Mouse (Mus musculus): ENCODE measurements around the gene Dusp14. TPM values are rescaled to one million over a fixed set of nuclear protein-coding genes. Genes with fewer than 3 reads are reported as not detected.
A peak's percentile ranks its signal among the peaks of the same experiment; 100 is the strongest.

The Dusp14 gene
- polyA plus RNA-seq, 1 experiment from 2014 or later: 8.7 TPM

- ATAC-seq (ENCODE audit: low read depth): no peak
- Histone ChIP-seq H3K4me3 (no peak overlapping the region), H3K4me2 (no peak overlapping the region), H3K9ac (no peak overlapping the region), H3K4me1 (replicated peaks) (no peaks in the 10 kb centered on the region), H3K36me3 (peaks cover 85% of the 10 kb centered on the region), H3K27me3 (no peaks in the 10 kb centered on the region), H3K9me3 (no peaks in the 10 kb centered on the region), H3K27ac (replicated peaks) (no peak overlapping the region)
- 83% methylated on average over 6 of the region's 6 CpGs for WGBS
Observed at GRCm38 (mm10) chr11:84003986-84004385, 65.1 kb downstream of the Dusp14 start.

DNA sequence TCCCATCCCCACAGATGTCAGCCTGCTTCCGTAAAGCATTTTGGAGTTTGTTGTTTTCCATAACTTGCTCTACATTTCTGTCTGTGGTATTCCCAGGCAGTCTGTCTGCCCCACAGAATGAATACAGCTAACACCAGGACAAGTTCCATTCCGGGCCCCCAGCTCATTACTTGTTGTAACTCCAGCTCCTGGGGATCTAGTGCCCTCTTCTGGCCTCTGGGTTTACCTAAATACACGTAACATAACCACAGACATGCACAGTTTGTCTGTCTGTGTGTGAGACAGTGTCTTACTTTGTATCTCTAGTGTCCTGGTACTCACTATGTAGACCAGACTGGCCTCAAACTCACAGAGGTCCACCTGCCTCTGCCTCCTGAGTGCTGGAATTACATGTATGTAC is 67.8 kb downstream of the Dusp14 start:
- H3K4me2 ChIP-seq: no peak overlapping the region
- no peak overlapping the region for H3K9ac ChIP-seq
- 91% methylated on average over 3 of the region's 3 CpGs for WGBS
- no peak overlapping the region for H3K4me3 ChIP-seq
- no peak overlapping the region for H3K27ac ChIP-seq (replicated peaks)
- no peak for ATAC-seq (ENCODE audit: low read depth)
- no peaks in the 10 kb centered on the region for H3K9me3 ChIP-seq
- H3K4me1 ChIP-seq (replicated peaks): no peaks in the 10 kb centered on the region
- no peaks in the 10 kb centered on the region for H3K27me3 ChIP-seq
- H3K36me3 ChIP-seq: peaks cover 96% of the 10 kb centered on the region

- ATAC-seq (ENCODE audit: low read depth): no peak
- Histone ChIP-seq H3K27ac (replicated peaks) (no peak overlapping the region), H3K4me3 (no peak overlapping the region), H3K9ac (no peak overlapping the region), H3K36me3 (peaks cover 96% of the 10 kb centered on the region), H3K4me1 (replicated peaks) (no peaks in the 10 kb centered on the region), H3K4me2 (no peak overlapping the region), H3K27me3 (no peaks in the 10 kb centered on the region), H3K9me3 (no peaks in the 10 kb centered on the region)
- WGBS: 80% methylated on average over 4 of the region's 4 CpGs
Observed at GRCm38 (mm10) chr11:83999411-83999915, 69.6 kb downstream of the Dusp14 start.

DNA sequence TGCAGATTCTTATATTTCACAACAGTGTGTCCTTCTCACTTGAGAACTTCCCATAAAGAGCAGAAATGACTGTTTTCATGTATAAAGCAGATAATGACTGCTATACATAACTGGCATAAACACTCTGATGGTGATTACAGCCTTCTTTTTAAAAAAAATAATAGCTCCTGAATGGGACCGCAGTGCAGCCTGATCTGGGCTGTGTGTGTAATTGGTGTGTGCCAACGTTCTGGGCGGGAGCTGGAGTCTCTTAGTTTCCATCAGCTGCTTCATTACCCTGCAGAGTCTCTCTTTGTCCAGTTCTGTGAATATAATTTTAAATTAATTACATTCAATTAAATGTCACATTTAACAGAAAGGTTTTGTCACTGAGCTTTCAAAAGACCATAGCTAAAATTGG is 70.1 kb downstream of the Dusp14 start:
- Histone ChIP-seq H3K4me2 (no peak overlapping the region), H3K4me1 (replicated peaks) (no peaks in the 10 kb centered on the region), H3K36me3 (peaks cover 96% of the 10 kb centered on the region), H3K27me3 (no peaks in the 10 kb centered on the region), H3K9me3 (no peaks in the 10 kb centered on the region), H3K27ac (replicated peaks) (0 out of 2 replicates have a peak overlapping the region, but pooled peaks have one; percentile 7), H3K9ac (no peak overlapping the region), H3K4me3 (no peak overlapping the region)
- 80% methylated on average over 3 of the region's 3 CpGs for WGBS
- ATAC-seq (ENCODE audit: low read depth): no peak

Other genes with a start within 250 kb of the Dusp14 start
- 0.32 and 0.33 TPM in 2 replicates for gene Hnf1b, start 219.2 kb downstream of the Dusp14 start, polyA plus RNA-seq (2015; fragmentation: Nextera tagmentation; extraction: Ambion mirVana)
- 27.7 and 28.4 TPM in 2 replicates for gene Ddx52, start 127.2 kb downstream of the Dusp14 start, polyA plus RNA-seq (2015; fragmentation: Nextera tagmentation; extraction: Ambion mirVana)
- 23.2 and 25.4 TPM in 2 replicates for gene Synrg, start 104.8 kb downstream of the Dusp14 start, polyA plus RNA-seq (2015; fragmentation: Nextera tagmentation; extraction: Ambion mirVana)
- gene Tada2a, start 60.3 kb upstream of the Dusp14 start, polyA plus RNA-seq (2015; fragmentation: Nextera tagmentation; extraction: Ambion mirVana): 27.7 and 28.4 TPM in 2 replicates
- gene Acaca, start 60.4 kb upstream of the Dusp14 start, polyA plus RNA-seq (2015; fragmentation: Nextera tagmentation; extraction: Ambion mirVana): 19.8 and 22.6 TPM in 2 replicates
- gene Gm11437, start 98.2 kb upstream of the Dusp14 start, polyA plus RNA-seq (2015; fragmentation: Nextera tagmentation; extraction: Ambion mirVana): 0.15 TPM in 1 of 2 replicates, not detected in the other